Mouse (Mus musculus) kidney, adult 8-10 months (tissue): ENCODE data around the gene Vps50.
A peak's percentile ranks its signal among the peaks of the same experiment; 100 is the strongest.
"Not testable (repeated sequence)": the region's sequence is repeated elsewhere in the genome, so short reads cannot be mapped to it uniquely, and the experiment has no call there.

ENCODE experiments used
- DNase-seq, 2 experiments: peaks; one replicate each; pipeline ENCODE4 v3.0.0; 2022

Gene Vps50

DNA sequence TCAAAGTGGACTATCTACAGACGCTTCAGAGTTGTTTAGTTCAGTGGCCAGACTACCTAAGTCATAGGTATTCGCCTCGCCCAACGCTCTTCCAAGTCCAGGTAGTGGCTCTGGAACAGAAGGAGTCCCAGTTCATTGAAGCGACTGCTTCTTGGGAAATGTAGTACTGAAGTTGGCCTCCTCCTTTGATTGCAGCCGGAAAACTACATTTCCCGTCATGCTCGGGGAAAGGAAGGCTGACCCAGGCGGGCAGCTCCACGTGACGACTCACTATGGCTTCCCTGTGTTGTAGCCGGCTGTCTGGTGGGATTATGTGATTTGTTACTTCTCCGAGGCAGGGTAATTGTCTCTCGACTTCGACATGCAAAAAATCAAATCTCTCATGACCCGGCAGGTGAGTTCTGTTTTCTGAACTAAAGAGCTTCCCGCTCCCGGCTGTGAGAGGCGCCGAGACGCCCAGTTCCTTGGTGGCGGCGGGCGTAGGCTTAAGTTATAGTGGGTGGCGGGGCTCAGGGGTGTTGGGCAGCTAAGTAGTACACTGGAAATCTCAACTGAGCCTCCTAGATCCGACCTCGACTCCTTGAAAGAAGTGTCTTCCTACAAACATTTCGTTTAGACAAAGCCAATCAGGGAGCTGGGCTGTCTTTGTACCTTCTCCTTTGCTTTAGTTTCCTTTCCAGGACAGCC is at the start of gene Vps50, which contains the start of gene Hepacam2:
Gene Vps50 (plus strand): TSS at position 221 of the 687 bp plus-strand sequence.
Gene Hepacam2 (minus strand): TSS at position 137 of the 687 bp plus-strand sequence.
- peak; percentile 93 for DNase-seq

DNA sequence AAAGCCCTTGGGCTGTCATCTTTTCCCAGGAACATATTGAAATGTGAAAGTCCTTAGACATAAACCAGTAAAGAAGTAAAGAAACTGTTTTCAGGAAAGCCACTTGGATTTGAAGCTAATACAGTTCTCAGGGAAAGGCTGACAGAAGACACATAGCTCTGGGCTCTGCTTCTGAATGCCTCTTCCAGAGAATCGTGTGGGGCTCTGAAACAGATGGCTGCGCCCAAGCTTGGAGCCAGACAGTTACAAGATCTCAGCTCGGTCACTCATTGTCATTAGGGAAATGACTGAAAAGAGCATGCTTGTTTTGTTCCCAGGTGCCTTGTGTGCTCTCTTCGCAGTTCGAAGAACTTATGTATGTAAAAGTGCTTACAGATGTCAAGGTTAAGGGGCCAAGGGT is 43.8 kb upstream of the Vps50 start:
- DNase-seq: no peak

DNA sequence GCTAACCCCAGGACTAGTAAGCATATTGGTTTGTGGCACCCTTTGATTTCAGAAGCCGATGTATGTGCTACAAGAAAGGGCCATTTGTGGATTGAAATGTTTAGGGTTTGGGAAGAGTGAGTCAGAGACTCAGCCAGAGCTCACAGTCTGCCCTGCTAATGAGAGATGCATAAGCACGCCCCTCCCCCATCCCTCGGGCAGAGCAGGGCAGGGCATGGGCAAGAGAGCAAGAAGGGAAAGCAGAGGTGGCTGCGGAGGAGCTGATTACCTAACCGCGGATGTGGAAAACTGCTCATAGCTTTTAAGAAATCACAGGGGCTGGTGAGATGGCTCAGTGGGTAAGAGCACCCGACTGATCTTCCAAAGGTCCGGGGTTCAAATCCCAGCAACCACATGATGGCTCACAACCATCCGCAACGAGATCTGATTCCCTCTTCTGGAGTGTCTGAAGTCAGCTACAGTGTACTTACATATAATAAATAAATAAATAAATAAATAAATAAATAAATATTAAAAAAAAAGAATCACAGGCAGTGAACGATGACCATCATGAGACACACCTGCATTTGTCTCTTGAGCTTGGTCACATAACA is 42.1 kb upstream of the Vps50 start:
- peak in 1 of 2 experiments; percentile 7 for DNase-seq

DNA sequence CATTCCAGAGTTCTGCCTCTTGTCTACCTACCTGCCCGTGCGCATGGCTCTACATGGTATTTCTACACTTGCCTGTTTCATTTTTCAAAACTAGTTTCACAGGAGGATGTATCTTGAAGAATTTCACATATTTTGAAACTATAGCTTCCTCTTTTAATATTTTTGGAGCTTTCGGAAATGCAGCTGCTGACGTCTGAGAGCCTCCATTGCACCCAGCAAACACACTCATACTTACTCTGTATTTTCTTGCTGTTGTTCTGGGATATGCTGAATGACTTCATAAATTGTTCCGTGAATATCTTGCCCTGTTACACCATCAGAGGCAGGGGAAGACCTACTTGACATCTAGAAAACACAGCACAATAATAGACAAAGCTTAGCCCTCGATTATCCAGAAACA is 35.2 kb upstream of the Vps50 start:
- no peak for DNase-seq

DNA sequence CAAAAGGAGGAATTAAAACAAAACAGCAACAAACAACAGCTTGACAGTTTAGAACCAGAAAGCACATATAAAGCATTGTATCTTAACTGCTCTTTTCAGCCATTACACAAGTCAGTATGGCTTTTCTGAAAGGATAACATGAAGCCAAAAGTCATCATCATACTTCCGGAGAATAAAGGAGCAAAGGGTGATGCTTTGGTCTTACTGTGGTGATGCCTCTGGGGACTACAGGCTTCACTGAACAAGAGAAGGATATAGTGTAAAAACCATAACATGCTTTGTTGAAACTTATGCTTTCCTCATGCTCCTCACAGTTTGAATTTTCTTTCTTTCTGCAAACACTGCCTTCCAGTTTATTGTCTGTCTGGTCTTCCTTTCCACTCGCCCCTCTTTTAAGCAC is 34.6 kb upstream of the Vps50 start:
- no peak for DNase-seq

DNA sequence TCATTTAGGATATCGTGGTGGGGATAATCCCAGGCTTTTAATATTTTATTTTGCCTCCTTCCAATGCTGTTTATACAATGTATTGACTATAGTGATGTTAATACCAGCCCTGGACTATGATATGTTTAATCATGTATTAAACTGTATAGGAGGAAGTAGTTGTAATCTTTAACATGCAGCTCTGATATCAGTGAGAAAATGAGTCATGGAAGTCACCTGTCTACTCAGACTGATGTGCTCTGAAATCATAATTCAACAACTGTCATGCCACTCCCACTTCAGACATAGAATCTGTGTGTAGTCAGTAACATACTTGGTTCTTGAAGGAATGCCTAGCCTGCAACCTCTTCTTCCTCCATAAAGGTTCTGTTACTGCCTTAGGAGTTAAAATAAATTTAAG is 29.6 kb upstream of the Vps50 start:
- DNase-seq: no peak

DNA sequence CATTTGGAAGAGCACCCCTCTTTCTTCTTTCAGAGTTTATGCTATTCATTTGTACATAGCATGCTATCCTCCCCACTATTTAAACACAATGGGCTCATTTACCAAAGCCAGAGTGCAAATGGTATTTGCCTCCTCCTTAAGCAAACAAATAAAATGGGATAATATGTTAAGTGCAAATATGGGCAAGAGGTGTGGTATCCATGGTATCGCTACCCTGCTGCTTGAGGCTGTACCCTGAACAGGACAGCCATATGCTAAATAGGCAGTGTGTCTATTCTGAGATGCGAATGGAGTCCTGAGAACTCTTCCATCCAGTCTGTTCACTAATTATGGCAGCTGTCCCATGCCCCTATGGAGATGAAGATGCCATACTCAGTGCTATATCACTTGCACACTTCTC is 27.5 kb upstream of the Vps50 start:
- DNase-seq: no peak

DNA sequence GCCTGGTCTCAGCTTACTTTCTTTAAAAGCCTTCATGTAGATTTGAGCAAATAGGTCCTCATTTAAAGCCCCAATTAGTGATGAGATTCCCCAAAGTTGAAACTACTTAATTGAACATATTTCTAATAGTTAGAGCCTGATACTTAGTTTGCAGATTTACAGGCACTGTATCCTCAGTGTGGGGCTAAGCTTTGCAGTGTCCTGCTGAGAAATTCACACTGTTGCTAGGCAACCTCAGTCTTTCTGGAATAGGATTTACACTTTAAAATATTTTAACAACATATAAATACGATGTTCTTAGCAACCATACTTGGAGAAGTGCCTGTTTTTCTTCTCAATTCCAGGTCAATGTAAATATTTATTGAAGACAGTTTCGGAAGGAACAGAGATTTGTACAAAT is 21.9 kb upstream of the Vps50 start:
- no peak for DNase-seq

DNA sequence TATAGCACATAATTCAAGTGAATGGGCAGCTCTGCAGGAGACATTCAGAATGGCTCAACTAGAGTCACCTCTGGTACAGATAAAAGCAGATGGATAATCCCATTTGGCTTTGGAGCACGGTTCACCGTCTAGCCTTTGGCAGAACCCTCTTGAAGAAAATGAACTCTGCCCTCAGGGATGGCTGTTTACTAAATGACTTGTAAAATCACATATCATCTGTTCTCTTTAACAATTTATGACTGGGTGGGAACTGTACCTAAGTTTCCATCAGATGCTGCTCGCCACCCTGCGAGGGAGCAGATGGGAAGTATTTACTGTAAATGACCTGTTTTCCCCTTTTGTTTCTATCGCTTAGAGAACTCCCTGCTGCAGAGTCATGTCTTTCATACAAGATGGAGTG is 18.3 kb upstream of the Vps50 start:
- no peak for DNase-seq

DNA sequence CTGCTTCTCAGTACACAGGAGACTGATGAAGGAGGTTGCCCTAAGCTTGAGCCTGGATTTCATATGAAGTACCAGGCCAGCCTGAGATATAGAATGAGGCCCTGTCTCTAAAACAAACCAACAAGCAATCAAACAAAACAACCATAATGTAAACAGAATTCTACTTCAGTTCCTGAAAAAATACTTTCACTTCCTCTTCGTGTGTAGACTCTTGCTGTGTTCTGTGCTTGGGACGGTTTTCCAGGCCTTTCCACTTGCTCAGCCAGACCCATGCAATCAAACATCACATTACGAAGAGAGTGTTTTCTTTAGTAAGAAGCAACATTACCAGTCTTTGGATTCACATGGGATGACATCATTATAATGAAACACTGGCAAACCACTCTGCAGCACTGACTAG is 16.5 kb upstream of the Vps50 start:
- DNase-seq: no peak

DNA sequence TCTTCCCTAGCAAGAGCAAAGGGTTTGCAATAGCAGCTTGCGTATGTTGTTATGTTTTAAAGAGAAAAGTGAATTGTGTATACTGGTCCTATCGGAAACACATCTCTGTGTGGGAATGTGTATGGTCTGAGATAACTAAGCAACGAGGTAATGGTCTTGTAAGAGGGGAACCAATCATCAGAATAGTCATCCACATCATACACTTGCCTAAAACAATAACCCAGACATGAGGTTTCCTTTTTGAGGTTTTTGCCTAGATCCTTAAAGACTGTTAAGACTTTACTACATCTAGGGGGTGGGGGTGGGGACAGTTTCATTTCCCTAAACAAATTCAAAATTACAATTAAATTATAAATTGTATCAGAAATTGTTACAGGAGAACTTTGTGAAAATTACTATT is 13.0 kb upstream of the Vps50 start:
- DNase-seq: no peak

DNA sequence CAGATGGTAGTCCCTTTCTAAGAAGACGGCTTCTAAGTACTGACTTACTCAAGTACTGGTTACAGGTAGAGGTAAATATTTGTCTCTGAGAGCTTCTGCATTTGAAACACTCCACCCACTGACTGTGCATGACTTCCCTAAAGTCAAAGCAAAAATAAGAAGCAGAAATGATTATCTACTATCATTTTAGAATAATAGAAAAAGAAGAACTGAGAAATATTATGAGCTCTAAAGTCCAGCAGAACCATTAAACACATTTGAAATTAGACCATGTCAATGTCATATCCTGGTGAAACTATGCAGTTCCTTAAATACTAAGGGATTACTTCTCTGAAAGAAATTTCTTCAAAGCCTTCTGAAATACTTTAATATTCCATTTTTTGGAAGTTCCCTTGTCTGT is 10.8 kb upstream of the Vps50 start:
- no peak for DNase-seq

DNA sequence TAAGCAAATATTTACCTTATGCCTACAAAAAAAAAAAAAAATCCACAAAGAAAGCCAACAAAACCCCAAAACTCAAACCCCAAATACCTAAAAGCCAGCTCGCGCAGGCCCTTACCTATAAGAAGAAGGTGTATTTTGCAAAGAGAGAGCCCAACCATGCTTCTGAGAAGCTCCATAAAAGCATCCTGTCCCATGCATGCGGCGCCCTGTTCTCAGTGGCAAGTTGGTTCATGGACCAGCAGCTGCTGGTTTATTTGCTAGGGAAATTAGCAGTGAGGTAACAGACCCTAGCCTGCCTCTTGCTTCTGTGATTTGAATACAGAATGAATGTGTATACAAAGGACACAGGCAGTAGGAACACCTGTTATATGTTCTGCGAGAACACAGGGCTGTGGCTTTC is 3.9 kb upstream of the Vps50 start:
- DNase-seq: no peak

DNA sequence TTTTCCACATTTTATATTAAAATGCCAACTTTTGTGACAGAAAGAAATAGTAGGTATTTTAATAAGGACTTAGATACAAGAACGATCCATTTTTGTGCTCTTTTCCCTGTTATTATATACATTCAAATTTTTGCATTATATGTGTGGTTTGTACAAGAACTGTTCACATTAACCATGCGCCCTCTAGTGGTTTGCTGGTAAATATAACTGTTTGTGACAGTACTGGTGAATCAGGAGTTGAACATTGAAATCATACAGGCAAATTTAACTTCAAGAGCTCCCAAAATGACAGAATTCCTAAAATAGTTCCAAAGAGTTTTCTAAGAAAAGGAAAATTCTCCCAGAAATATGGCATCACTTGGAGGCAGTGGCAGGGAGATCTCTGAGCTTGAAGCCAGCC is 2.0 kb upstream of the Vps50 start:
- peak in 1 of 2 experiments; percentile 26 for DNase-seq

DNA sequence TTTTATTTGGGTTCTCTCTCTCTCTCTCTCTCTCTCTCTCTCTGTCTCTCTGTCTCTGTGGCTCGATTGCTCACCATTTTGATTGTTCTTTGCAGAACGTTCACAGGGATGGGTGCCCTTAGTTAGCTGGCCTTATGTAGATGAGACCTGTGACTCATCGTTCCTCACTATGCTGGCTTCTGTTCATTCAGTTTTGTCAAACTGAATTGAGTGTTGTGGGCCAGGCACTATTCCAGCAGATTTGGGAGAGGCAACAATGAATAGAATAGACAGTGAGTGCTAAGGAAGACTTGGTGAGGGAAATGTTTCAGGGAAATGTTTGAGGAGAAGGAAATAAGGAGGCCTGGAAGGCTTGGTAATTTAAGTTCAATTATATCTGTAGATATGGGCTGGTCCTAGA is 2.1 kb downstream of the Vps50 start:
- DNase-seq: no peak

DNA sequence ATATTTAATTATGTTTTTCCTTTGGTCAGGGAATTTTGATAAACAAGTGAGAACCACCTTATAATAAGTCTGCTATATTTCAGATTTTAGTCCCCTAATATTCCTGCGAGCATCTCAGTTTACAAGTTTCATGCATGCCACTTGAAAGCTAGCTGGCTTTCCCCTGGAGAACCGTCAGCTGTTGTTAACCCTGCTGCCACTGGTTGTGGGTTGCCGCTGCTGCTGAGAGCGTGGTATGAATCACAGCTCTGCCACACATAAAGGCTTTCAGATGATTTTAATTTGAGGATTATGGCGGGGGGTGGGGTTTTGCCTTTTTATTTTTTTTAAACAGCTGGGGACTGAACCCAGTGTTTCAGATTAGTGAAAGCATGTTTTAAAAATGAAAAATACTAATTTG is 7.1 kb downstream of the Vps50 start:
- no peak for DNase-seq

DNA sequence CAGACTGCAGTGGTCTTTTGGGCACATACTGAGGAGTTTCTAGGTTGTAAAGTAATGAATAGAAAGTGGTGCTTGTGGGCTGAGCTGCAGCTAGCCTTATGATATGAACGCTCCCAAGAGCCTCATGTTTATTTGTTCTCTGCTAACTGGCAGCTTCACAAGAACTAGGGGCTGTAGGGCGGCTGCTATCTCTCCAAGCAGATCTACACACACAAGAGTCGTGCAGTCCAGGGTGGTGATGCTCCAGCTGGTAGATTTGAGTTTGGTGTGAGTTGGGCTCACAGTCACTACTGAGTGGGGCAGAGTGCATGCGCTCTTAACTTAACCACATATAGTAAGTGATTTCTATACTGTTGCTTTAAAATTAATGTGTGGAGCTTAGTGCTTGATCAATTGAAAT is 8.9 kb downstream of the Vps50 start:
- DNase-seq: no peak

DNA sequence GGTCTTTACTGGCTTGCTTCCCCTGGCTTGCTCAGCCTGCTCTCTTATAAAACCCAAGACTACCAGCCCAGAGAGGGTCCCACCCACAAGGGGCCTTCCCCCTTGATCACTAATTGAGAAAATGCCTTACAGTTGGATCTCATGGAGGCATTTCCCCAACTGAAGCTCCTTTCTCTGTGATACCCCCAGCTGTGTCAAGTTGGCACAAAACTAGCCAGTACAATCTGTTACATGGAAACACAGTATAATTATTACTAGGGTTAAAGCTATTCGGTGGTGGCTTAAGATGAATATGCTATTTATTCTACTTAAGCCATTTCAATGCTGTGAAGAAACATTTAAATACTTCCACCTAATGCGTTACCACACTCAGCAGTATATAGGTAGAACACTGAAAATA is 10.0 kb downstream of the Vps50 start:
- DNase-seq: not testable (repeated sequence)

DNA sequence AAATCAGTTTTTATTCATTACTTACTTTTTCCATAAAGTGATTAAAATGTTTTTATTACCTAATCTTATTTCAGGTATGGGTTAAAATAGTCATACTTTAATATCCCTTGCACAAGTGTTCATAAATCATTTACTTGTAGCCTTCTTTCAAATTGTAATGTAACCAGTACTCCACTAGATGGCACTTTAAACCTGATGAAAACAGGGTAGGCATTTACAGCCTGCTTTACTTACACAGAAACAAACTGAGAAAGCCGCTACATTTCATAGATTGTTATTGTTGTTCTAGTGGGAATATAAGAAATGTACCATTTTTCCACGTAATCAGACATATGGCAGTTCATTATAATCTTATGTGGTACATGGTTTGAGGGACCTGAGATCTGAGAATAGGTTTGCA is 11.6 kb downstream of the Vps50 start:
- DNase-seq: peak in 1 of 2 experiments; percentile 15

DNA sequence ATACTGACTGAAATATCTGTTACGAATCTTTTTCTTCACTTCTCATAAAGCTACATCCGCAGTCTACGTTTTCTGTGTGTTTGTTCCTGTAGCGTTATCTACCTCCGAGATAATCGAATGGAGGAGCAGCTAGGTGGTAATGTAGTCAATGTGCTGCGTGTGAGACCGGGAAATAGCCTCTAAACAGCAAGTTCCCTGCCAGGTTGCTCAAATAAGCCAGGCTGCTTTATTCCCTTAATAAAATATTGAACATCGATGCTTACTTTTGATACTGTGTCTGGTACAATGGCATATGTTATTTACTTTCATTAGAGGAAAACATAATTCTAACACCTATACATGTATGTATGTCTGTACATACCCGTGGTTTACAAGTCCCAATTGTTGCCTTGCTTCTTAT is 12.9 kb downstream of the Vps50 start:
- no peak for DNase-seq

DNA sequence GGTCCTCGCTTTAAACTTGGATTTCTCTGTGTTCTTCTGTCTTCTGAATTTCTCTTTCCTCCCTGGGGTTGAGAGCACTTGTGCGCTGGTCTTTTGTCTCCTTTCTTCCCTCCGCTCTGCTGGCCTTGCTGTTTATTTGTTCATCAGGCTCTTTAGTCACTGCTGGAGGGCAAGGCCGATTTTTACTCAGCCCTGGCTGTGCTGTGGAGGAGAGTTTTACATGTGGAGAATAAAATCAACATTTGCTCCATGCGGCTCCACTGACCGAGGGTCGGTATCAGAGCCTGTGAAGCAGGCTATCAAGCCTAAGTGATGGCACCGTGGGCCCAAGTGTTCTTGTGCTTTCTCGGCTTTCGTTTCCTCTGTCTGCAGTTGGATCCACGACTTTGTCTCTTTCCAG is 13.4 kb downstream of the Vps50 start:
- no peak for DNase-seq

DNA sequence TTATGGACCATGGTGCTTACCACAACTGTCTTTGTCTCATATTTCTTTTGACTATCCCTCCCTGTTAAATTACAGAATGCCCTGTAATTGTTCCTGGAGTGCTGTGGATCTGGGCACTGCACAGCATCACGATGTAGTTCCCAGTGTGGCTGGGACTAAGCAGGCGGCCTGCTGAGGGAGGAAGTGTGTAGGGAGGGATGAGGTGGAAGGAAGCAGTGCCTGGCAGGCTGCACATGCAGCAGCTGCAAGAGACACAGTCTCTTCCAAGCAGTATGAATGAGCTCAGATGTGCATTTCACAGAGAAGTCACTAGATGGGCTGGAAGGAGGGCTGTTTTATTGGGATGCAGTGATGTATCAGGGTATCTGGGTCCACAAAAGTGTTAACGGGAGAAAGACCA is 14.4 kb downstream of the Vps50 start:
- DNase-seq: no peak

DNA sequence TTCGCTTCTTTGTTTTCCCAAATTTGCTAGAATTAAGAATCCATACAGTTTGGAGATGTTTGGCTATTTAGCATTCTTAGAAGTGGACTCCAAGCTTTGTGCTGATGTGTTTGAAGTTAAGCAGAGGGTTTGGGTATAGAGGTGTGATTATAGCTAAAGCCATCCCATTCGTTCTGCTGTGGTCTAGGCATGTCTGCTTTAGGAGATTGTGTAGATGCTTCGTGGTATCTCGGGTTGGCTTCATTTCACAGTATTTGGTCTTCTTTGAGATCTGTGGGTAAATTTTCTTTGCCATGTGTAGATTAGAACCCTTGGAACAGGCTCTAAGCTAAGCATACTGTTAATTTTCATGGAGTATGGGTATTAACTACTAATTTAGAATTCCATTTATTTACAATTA is 30.0 kb downstream of the Vps50 start:
- DNase-seq: no peak

DNA sequence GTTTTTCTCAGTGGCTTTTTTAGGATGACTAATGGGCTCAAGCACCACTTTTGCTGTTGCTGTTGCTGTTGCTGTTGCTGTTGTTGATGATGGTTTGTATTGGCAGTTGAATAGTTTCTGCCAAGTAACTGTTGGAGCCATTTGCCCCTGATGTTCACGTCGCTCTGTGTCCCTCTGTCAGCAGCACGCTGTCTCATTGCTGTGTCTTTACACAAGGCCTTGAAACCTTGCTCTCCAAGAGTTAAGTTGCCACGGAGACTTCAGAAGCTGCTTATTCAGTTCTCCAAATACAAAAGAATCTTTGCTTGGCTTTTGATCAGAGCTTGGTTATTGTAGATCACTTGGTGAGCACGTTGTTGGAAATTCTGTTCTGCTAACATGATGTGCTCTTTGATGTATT is 33.3 kb downstream of the Vps50 start:
- DNase-seq: no peak

DNA sequence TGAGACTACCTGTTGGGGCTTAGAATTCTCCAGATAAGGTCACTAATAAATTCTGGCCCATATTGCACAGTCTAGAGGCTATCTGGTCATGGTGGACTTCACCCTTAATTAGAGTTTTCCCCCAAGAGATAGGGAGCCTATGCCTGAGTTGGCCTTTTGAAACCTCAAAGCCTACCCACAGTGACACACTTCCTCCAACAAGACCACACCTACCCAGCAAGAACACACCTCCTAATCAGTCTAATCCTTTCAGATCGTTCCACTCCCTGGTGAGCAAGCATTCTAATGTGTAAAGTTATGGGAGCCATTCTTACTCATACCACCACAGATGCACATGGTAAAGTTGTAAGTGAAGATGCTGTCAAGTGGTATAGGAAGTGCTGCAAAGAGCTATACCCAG is 37.9 kb downstream of the Vps50 start:
- DNase-seq: no peak
